Mouse (Mus musculus) large intestine, adult 2 months (tissue): ENCODE data around the gene Fnbp1. TPM values are rescaled to one million over a fixed set of nuclear protein-coding genes. Genes with fewer than 3 reads are reported as not detected.

Source experiments
- DNase-seq: peaks from one replicate; pipeline ENCODE4 v3.0.0-alpha.2; 2012; ENCODE audit warnings: low read depth, low spot score
- WGBS: fragments of 180-500 bp; shearing (Covaris S2); methylation state at CpG from one replicate; pipeline ENCODE4 v1.1.7; 2018; 5-methylcytosine and 5-hydroxymethylcytosine counted together
- polyA plus RNA-seq: library from polyadenylated mRNA; depleted of rRNA; stranded (reverse); fragments of >200 nt; gene quantifications from 2 replicates; pipeline ENCODE4 v1.2.3, GENCODE M21; 2012; rRNA removed

Gene Fnbp1
- polyA plus RNA-seq, 1 experiment = 24.3 TPM

- DNase-seq = no peak
- WGBS = 93% methylated on average over 5 of the region's 5 CpGs
These were observed 135.4 kb downstream of the Fnbp1 start for GRCm38 (mm10) chr2:31006434-31006833.

GRCm38 (mm10) chr2:31005453-31005852 is 136.4 kb downstream of the Fnbp1 start:
- WGBS = 84% methylated on average over 2 of the region's 2 CpGs
- DNase-seq = no peak

- no peak for DNase-seq
- WGBS = 95% methylated on average over 10 of the region's 10 CpGs
These were observed 139.0 kb downstream of the Fnbp1 start for GRCm38 (mm10) chr2:31002857-31003256.

GRCm38 (mm10) chr2:30998443-30999260 is 143.2 kb downstream of the Fnbp1 start:
- DNase-seq = no peak
- 83% methylated on average over 8 of the region's 8 CpGs for WGBS

- whole genome bisulfite sequencing = 73% methylated on average over 11 of the region's 11 CpGs
- no peak for DNase-seq
These were observed 146.3 kb downstream of the Fnbp1 start for GRCm38 (mm10) chr2:30995432-30995996.

- WGBS = 83% methylated on average over 4 of the region's 4 CpGs
- no peak for DNase-seq
These were observed 147.0 kb downstream of the Fnbp1 start for GRCm38 (mm10) chr2:30994853-30995252.

GRCm38 (mm10) chr2:30990221-30990620 is 151.6 kb downstream of the Fnbp1 start:
- no peak for DNase-seq
- 88% methylated on average over 9 of the region's 9 CpGs for WGBS

GRCm38 (mm10) chr2:30985111-30986020 is 156.4 kb downstream of the Fnbp1 start:
- DNase-seq = peak; percentile 65
- 14% methylated on average over 17 of the region's 17 CpGs for WGBS

GRCm38 (mm10) chr2:30983024-30983423 is 158.8 kb downstream of the Fnbp1 start:
- DNase-seq = no peak
- 29% methylated on average over 7 of the region's 7 CpGs for WGBS

GRCm38 (mm10) chr2:30981790-30982513 is 159.9 kb downstream of the Fnbp1 start, which contains the start of the genes BC005624 and Usp20:
Gene BC005624 (minus strand): TSS chr2:30982201.
Gene Usp20 (plus strand): TSS chr2:30982279.
- WGBS = under 1% methylated on average over 66 of the region's 66 CpGs

More at GRCm38 (mm10) chr2:30981790-30982513, 159.9 kb downstream of the Fnbp1 start, which contains the start of the genes BC005624 and Usp20:
- DNase-seq = peak; percentile 97

Other genes with a start within 250 kb of the Fnbp1 start
- gene Ptges, start 212.1 kb downstream of the Fnbp1 start, polyA plus RNA-seq = 9.6 and 11.4 TPM in 2 replicates
- gene Tor1b, start 189.0 kb downstream of the Fnbp1 start, polyA plus RNA-seq = 14.3 and 18.1 TPM in 2 replicates
- 51.1 and 58.2 TPM in 2 replicates for gene Tor1a, start 174.1 kb downstream of the Fnbp1 start, polyA plus RNA-seq
- 17.7 and 18.5 TPM in 2 replicates for gene BC005624, start 159.8 kb downstream of the Fnbp1 start, polyA plus RNA-seq
- 6.0 and 6.8 TPM in 2 replicates for gene Usp20, start 159.7 kb downstream of the Fnbp1 start, polyA plus RNA-seq
- 26.6 and 35.9 TPM in 2 replicates for gene Gpr107, start 10.3 kb upstream of the Fnbp1 start, polyA plus RNA-seq
- gene Ncs1, start 103.8 kb upstream of the Fnbp1 start, polyA plus RNA-seq = 1.3 and 1.8 TPM in 2 replicates
- 54.9 and 69.9 TPM in 2 replicates for gene Hmcn2, start 172.4 kb upstream of the Fnbp1 start, polyA plus RNA-seq